Mouse (Mus musculus) C2C12 (cell line): ENCODE data around the gene Ehd2. TPM values are rescaled to one million over a fixed set of nuclear protein-coding genes. Genes with fewer than 3 reads are reported as not detected.

Source experiments
- H3K27me3 ChIP-seq: one replicate; pipeline ENCODE4 v1.6.1; 2011; ENCODE audit not compliant: control insufficient read depth, insufficient read depth, insufficient read length
- H3K36me3 ChIP-seq: one replicate; pipeline ENCODE4 v1.6.1; 2011; ENCODE audit not compliant: control insufficient read depth, insufficient read depth
- H3K4me3 ChIP-seq: one replicate; pipeline ENCODE4 v1.5.1; 2011; ENCODE audit warnings: mild to moderate bottlenecking, control low read depth; ENCODE audit not compliant: poor library complexity, insufficient read depth, severe bottlenecking
- H3K79me2 ChIP-seq: one replicate; pipeline ENCODE4 v1.6.1; 2011; ENCODE audit not compliant: control insufficient read depth, insufficient read depth
- H3K79me3 ChIP-seq: one replicate; pipeline ENCODE4 v1.6.1; 2011; ENCODE audit warnings: low read depth, control low read depth
- H3ac ChIP-seq: one replicate; pipeline ENCODE3; 2011; ENCODE audit warnings: low read depth; ENCODE audit not compliant: control insufficient read depth, insufficient read length
- CEBPB ChIP-seq: IDR thresholded peaks from one replicate; pipeline ENCODE4 v1.6.1; 2011; ENCODE audit warnings: low read depth, mild to moderate bottlenecking, control low read depth, moderate library complexity
- CTCF ChIP-seq: IDR thresholded peaks from one replicate; pipeline ENCODE4 v1.5.1; 2011; ENCODE audit not compliant: control insufficient read depth, insufficient read depth, insufficient read length
- FOSL1 ChIP-seq: IDR thresholded peaks from one replicate; pipeline ENCODE4 v1.8.0; 2011; ENCODE audit warnings: mild to moderate bottlenecking, low read length; ENCODE audit not compliant: poor library complexity, insufficient read depth, severe bottlenecking
- MAX ChIP-seq: IDR thresholded peaks from one replicate; pipeline ENCODE4 v1.6.1; 2011; ENCODE audit warnings: mild to moderate bottlenecking, control low read depth
- MYOD1 ChIP-seq: IDR thresholded peaks from one replicate; pipeline ENCODE4 v1.6.1; 2011; ENCODE audit warnings: low read depth; ENCODE audit not compliant: control insufficient read depth, insufficient read length
- MYOG ChIP-seq: IDR thresholded peaks from one replicate; pipeline ENCODE4 v1.6.1; 2011; ENCODE audit not compliant: control insufficient read depth, insufficient read length; ENCODE audit errors: extremely low read depth
- USF1 ChIP-seq: IDR thresholded peaks from one replicate; pipeline ENCODE4 v1.6.1; 2011; ENCODE audit warnings: low read depth, mild to moderate bottlenecking, control low read depth, moderate library complexity
- polyA plus RNA-seq: library from polyadenylated mRNA; unstranded; fragments of >200 nt; fragmentation: generic; extraction: Trizol; gene quantifications from one replicate; pipeline ENCODE4 v1.2.1, GENCODE M21; 2012; ENCODE audit warnings: missing spikeins

Ehd2 gene
- polyA plus RNA-seq, 1 experiment, result 98.7 TPM

DNA sequence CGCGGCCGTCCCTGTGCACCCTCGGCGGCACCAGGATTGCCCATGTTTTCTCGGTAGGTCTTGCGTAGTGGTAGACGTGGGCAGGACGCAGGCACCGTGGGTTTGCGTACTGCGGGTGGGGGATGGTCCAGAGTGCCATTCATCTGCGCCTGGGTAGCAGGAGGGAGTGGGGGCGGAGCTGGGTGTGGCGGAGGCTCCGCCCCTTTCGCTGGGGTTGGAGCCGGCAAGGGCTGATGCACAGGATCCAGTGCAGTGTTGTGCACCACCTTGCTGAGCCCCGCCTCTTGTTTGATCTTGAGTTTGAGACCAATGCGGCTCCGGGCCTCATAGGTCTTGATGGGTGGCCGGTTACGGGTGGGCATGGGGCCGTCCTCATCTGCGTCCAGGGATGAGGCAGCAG is 4.9 kb upstream of the Ehd2 start:
- H3K79me3 ChIP-seq, result no peaks in the 10 kb centered on the region
- H3ac ChIP-seq, result no peak overlapping the region
- peaks cover 2% of the 10 kb centered on the region for H3K79me2 ChIP-seq
- no peak for TF ChIP-seq CEBPB
- no peak for TF ChIP-seq USF1
- TF ChIP-seq CTCF, result no peak
- no peak for TF ChIP-seq MAX
- TF ChIP-seq MYOD1, result no peak
- TF ChIP-seq FOSL1, result no peak
- no peak for TF ChIP-seq MYOG
- no peaks in the 10 kb centered on the region for H3K27me3 ChIP-seq
- no peaks in the 10 kb centered on the region for H3K36me3 ChIP-seq
- H3K4me3 ChIP-seq, result no peak overlapping the region

DNA sequence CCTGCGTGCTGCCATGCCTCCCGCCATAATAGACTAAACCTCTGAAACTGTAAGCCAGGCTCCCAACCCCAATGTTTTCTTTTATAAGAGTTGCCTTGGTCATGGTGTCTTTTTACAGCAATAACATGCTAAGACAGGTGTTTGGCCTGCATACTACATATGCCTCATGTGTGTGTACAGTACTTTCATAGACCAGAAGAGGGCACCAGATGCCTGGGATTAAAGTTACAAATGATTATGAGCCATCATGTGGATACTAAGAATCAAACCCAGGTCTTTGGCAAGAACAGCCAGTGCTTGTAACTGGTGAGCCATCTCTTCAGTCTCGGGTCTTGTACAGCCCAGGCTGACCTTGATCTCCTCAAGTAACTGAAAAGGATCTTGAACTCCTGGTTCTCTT is 2.3 kb upstream of the Ehd2 start:
- H3K79me3 ChIP-seq, result peaks cover 19% of the 10 kb centered on the region
- no peaks in the 10 kb centered on the region for H3K36me3 ChIP-seq
- H3ac ChIP-seq, result no peak overlapping the region
- H3K4me3 ChIP-seq, result no peak overlapping the region
- H3K79me2 ChIP-seq, result peaks cover 27% of the 10 kb centered on the region
- H3K27me3 ChIP-seq, result no peaks in the 10 kb centered on the region
- TF ChIP-seq USF1, result no peak
- no peak for TF ChIP-seq MYOD1
- no peak for TF ChIP-seq MYOG
- no peak for TF ChIP-seq CTCF
- TF ChIP-seq CEBPB, result no peak
- no peak for TF ChIP-seq MAX
- TF ChIP-seq FOSL1, result no peak

DNA sequence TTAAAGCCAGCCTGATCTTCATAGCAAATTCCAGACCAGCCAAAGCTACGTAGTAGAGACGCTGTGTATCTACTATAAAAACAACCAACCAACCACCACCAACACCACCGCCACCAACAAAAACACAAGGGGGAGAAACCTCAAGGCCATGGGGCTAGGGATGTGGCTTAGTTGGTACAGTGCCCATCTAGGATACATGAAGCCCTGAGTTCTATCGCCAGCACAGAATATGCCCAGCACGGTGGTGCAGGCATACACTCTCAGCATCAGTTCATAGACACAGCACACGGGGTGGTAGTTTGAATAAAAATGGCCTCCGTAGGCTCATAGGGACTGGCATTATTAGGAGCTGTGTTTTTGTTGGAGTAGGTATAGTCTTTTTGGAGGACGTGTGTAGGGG is 955 bp upstream of the Ehd2 start:
- H3K79me3 ChIP-seq, result peaks cover 29% of the 10 kb centered on the region
- peaks cover 41% of the 10 kb centered on the region for H3K79me2 ChIP-seq
- no peak overlapping the region for H3ac ChIP-seq
- no peaks in the 10 kb centered on the region for H3K27me3 ChIP-seq
- no peak overlapping the region for H3K4me3 ChIP-seq
- TF ChIP-seq USF1 (no peak), MAX (no peak), CEBPB (no peak)
- H3K36me3 ChIP-seq, result peaks cover 13% of the 10 kb centered on the region

DNA sequence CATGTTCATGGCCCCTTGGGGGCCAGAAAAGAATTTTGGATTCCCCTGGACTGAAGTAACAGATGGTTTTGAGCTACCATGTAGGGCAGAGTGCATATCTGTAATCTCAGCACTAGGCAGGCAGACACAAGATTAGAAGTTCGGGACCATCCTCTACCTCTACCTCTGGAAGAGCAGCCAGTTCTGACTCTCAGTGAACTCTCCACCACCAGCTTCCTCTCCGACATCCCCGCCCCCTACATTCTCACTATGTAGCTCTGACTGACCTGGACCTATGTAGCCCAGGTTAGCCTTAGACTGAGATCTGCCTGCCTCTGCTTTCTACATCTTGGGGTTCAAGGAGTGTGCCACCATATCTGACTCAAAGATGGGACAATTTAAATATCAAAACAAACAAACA is 878 bp downstream of the Ehd2 start:
- Histone ChIP-seq H3K79me2 (peaks cover 50% of the 10 kb centered on the region), H3K27me3 (no peaks in the 10 kb centered on the region), H3K36me3 (peaks cover 22% of the 10 kb centered on the region), H3K79me3 (peaks cover 33% of the 10 kb centered on the region), H3K4me3 (peak overlapping the region; percentile 43), H3ac (peak overlapping the region; percentile 59)
- TF ChIP-seq CEBPB, result no peak
- TF ChIP-seq MYOD1, result no peak
- no peak for TF ChIP-seq MYOG
- TF ChIP-seq FOSL1, result no peak
- TF ChIP-seq USF1, result no peak
- TF ChIP-seq CTCF, result no peak
- TF ChIP-seq MAX, result no peak

DNA sequence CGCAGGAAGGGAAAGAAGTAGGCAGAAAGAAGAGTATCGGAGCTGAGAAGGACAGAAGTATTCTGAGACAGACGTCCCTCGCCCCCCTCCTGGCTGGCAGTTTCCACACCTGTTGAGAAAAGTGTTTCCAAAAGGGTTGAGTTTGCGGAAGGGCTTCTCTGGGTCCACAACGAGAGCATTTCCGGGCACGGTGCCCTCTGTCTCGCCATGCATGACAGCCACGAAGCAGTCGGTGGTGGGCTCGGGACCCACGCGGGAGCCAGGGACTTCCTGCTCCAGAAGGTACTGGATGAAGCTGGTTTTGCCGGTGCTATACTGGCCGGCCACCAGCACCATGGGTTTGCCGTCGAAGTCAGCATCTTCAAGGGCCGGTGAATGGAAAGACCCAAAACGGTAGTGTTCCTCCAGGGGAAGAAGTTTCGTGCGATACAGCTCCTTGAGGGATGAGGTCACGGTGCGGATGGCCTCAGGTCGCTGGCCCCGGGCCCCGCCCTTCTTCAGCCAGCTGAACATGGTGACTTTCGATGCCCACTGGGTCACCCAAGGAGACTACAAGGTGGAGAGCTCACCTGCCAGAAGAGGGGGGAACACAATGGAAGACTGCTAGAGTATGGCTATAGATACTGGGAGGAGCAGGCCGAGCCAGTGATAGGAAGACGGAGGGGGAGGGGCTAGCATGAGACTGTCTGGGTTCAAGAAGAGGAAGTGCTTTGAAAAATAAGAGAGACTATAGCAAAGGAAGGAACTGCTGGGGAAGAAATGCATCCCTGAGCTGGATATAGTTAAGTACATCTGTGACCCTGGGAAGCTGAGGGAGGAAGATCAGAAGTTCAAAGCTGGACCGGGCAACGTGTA is 3.3 kb downstream of the Ehd2 start:
- Histone ChIP-seq H3K79me2 (peaks cover 74% of the 10 kb centered on the region), H3K27me3 (no peaks in the 10 kb centered on the region), H3K36me3 (peaks cover 42% of the 10 kb centered on the region), H3ac (no peak overlapping the region), H3K79me3 (peaks cover 44% of the 10 kb centered on the region), H3K4me3 (peak overlapping the region; percentile 6)
- TF ChIP-seq USF1 (no peak), MYOD1 (no peak), MAX (no peak), FOSL1 (no peak), MYOG (no peak), CEBPB (no peak), CTCF (no peak)
